Mouse (Mus musculus) embryonic fibroblast, embryonic 13.5 days (primary cell): ENCODE results near the gene Sphk2.

Source experiments
- CTCF ChIP-seq: IDR thresholded peaks from 2 replicates; pipeline ENCODE4 v1.5.1; 2011; ENCODE audit warnings: mild to moderate bottlenecking, control low read depth, low read length, moderate library complexity, borderline replicate concordance; ENCODE audit not compliant: insufficient read depth
- POLR2A ChIP-seq: IDR thresholded peaks from 2 replicates; pipeline ENCODE4 v1.6.1; 2011; ENCODE audit warnings: low read depth, mild to moderate bottlenecking, control low read depth, low read length, moderate library complexity

DNA sequence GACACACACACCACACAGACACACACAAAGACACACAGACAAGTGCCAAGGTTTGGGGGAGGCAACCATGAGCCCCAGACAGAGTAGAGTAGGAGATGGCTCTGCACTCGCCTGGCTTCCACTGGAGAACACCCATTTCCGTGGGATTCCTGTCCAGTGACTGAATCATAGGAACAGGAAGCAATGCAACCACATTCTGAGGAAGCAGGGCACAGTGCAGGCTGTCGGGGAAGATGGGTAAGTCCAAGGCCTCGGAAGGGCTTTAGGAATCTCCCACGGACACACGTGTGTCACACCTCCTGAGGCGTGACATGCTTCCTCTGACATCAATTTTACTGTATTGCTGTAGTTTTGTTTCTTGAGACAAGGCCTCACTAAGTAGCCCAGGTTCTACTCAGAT lies 30.3 kb upstream of the Sphk2 start:
- TF ChIP-seq CTCF (no peak), POLR2A (no peak)
